Mouse (Mus musculus) brain, embryonic 14.5 days (tissue): ENCODE measurements around the gene Nfe2l2. TPM values are rescaled to one million over a fixed set of nuclear protein-coding genes. Genes with fewer than 3 reads are reported as not detected.
"Not testable (repeated sequence)": the region's sequence is repeated elsewhere in the genome, so short reads cannot be mapped to it uniquely, and the experiment has no call there.

Source experiments
- DNase-seq: peaks from one replicate; pipeline ENCODE4 v3.0.0-alpha.2; 2011; ENCODE audit warnings: low read depth
- CTCF ChIP-seq: fragments of 200-500 bp; IDR thresholded peaks from 2 replicates; pipeline ENCODE4 v1.5.1; 2012; ENCODE audit warnings: inconsistent platforms, mild to moderate bottlenecking, moderate library complexity, borderline replicate concordance; ENCODE audit not compliant: insufficient read depth, insufficient read length; ENCODE audit errors: extremely low read depth
- POLR2A ChIP-seq: fragments of 200-500 bp; IDR thresholded peaks from 2 replicates; pipeline ENCODE4 v1.6.1; 2012; ENCODE audit warnings: mild to moderate bottlenecking, inconsistent platforms, borderline replicate concordance; ENCODE audit not compliant: poor library complexity, insufficient read depth, insufficient read length, severe bottlenecking; ENCODE audit errors: extremely low read depth
- polyA plus RNA-seq: library from polyadenylated mRNA; depleted of rRNA; stranded (reverse); fragments of >200 nt; gene quantifications from 2 replicates; pipeline ENCODE4 v1.2.3, GENCODE M21; 2012

The Nfe2l2 gene
- polyA plus RNA-seq, 1 experiment = 11.0 TPM

DNA sequence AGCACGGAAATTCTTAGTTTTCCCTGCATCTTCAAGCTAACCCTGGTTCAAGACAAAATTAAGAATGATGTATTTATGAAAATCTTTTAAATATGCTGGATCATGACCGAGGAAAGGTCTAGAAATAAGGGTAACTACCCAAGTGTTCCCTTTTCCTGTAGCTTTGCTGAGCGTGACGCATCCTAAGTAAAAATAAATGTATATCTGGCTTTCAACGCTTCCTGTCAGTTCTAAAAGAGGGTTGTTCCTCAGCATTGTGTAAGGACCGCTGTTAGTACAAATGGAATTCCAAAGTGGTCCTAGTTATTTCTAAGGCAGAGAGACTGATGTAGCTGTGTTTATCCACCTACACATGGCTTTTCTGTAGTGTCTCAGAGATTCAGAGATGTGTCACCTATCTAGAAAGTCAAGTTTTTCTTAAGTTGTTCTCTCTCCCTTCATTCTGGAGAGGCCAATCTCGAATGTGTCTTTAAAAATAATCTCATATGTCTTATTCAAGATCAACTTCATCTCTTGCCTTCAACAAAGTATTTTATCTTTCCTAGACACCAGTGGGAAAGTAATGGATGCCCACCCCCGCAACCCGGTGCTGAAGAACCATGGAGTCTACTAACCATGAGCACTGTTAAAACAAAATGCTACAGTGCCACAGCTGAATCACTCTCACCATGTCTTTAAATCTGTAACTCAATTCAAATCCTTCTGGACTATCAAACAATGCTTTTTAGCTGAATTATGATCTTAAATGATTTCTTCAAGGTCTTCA is 2.4 kb downstream of the Nfe2l2 start:
- TF ChIP-seq CTCF (no peak), POLR2A (no peak)
- DNase-seq = no peak

DNA sequence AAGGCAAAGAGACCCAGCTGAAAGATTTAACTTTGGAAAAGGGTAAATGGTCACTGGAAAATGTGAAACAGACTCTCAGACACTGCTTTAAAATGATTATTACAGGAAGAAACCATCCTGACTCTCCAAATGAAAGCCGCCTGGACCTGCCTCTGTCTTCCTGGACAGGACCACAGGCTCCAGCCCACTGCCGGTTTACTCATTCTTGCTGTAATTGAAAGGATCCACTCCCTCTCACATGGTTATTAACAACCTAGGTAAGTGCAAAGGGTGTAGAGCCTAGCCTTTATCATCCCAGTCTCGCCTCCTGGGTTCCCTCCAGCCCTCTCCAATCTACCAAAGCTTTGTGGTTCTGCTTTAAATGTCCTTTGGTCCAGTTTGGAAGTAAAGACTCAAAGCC is 3.2 kb downstream of the Nfe2l2 start:
- no peak for DNase-seq
- no peak for TF ChIP-seq POLR2A
- no peak for TF ChIP-seq CTCF

DNA sequence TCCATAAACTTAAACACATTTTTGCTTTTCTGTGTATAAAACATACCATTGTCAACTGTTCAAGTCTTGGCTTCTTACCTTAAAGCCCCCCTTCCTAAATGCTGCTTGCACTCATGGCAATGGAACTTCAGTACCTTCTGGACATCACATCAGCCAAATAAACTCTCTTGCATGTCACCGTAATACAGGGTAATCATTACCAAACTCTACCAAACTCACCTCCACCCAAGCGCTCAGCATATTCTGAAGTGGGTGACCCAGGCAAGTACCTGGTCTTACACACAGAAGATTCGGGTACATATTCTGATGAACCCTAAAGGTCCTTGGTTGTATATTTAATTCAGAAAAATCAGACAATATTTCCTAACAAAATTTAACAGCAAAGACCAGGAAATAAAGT is 3.9 kb downstream of the Nfe2l2 start:
- no peak for DNase-seq
- TF ChIP-seq POLR2A (no peak), CTCF (no peak)

DNA sequence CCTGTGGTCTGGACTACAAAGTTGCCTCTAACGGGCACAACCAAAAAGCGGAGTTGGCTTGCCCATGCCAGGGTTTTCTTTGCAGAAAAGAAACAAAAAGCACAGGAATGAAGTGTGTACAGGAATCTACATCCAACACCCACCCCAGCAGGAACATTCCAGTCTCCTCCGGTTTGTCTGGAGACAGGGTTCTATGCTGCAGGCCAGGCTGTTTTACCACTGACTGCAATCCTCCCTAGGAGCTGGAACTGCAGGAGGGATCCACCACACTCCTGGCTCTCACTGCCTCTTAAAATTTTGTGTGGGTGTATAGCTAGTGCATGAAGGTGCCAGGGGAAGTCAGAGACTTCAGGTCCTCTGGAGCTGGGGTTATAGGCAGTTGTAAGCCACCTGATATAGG is 5.6 kb downstream of the Nfe2l2 start:
- no peak for TF ChIP-seq POLR2A
- TF ChIP-seq CTCF = no peak

DNA sequence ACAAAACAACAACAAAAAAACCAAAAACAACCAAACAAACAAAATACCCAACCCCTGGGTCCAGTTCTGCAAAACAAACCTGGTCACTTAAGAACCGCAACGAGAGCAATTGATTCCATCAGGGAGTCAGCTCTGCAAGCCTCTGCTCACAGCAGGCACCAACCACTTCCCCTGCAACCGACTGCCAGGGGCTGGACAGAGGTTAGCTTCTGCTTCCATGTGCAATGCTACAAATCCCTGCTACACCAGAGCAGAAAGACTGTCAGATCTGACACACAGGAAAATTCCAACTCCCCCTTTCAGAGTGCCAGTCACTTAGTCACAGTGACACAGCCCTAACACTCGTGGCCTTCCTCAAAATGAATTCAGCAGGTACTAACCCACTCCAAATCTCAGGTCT is 6.4 kb downstream of the Nfe2l2 start:
- no peak for DNase-seq
- no peak for TF ChIP-seq CTCF
- no peak for TF ChIP-seq POLR2A

More for the DNA sequence above, 5.6 kb downstream of the Nfe2l2 start:
- no peak for DNase-seq

DNA sequence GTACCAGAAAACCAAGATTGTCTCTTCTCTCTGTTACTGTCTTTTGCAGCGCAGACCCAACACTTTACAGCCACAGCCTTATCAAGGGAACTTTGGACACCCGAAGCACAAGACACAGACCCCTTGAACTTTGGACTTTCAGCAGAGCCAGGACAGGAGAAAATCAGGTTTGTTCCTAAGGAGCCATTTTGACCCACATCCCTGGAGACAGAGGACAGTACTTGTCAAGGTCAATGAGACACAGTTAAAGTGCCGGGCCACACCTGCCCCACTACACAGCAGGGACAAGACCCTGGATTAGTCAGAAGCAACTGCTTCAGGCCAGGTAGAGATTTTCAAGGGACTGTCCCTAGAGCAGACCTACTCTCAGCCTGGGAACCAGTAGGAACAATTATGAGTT is 7.2 kb downstream of the Nfe2l2 start:
- no peak for DNase-seq
- TF ChIP-seq POLR2A (no peak), CTCF (no peak)

DNA sequence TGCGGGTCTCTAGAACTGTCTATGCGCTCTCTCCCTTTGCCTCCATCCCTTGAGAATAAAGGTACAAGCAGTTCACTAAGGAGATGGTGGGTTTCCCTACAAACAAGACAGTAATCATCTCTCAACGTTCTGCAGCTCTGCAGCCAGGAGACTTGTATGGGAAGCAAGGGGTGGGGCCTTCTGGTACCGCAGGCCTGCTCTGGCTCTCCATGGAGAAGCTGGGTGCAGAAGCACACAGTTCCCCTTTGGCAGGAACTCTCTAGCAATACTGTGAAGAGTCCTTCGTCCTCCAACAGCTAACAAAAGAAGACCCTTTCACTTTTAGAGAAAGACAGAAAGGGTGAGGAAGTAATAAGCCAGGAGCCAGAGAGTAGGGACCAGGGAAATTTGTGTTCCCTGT is 8.1 kb downstream of the Nfe2l2 start:
- no peak for DNase-seq
- TF ChIP-seq POLR2A (no peak), CTCF (no peak)

DNA sequence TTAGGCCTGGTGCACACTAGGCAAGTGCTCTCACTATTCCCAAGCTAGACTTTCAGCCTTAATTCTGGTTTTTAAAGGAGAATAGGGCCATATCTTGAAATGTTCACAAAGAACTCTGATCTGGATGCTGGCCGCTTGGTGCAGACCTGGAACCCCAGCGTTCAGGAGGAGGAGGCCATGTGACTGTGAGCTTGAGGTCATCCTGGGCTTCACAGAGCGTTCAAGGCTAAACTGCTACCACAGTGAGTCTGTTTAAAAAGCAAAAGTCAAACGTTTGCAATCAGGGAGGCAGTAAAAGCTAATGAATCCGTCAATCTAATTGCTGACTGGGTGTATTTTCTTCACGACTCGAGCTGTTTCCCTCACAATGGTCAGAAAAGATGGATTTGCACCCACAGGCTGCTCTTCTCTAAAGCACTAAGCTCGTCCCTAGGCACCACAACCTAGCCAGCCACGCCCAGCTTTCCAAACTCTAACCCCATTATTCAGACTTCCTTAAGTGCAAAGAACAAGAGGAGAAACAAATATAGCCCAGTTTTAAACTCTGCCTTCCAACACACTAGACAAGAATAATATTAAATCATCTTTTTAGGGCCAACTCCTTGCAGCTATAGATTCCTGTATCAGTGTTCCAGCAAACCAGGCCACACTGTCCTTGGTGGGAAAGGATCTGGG is 8.6 kb downstream of the Nfe2l2 start:
- no peak for TF ChIP-seq CTCF
- no peak for TF ChIP-seq POLR2A
- no peak for DNase-seq

DNA sequence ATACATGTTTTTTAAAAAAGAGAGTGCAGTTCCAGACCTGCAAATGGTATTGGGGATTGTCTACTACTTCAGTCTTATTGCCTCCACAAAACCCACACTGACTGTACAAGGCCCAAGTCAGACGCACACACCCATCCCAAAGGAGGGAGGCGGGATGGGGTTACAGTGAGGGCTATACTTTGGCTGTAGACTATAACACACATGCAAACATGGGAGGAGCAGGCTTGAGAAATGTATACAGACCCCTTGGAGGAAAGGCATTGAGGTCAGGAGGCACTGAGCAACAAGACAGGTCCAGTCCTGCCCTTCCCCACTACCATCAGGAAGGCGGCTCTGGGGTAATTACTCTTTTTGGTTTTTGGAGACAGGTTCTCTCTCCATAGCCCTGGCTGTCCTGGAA is 9.5 kb downstream of the Nfe2l2 start:
- DNase-seq = not testable (repeated sequence)

DNA sequence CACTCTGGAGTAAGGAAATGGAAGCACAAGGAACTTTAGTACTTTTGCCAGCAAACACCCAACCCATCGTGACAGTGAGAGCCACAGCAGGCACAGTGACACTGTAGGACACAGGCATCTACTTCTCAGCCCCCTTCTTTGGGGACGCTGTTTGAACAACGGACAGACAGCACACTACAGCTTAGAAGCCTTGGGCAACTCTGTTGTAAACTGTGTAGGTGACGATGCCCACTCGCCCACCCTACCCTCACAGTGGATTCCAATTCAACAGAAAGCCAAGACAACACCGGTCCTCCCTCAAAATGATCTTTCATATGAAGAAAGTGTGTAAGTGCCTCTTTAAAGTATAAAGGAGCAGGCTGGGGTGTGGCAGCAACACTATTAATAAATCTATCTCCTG is 12.1 kb downstream of the Nfe2l2 start:
- no peak for DNase-seq
- TF ChIP-seq POLR2A (no peak), CTCF (no peak)

DNA sequence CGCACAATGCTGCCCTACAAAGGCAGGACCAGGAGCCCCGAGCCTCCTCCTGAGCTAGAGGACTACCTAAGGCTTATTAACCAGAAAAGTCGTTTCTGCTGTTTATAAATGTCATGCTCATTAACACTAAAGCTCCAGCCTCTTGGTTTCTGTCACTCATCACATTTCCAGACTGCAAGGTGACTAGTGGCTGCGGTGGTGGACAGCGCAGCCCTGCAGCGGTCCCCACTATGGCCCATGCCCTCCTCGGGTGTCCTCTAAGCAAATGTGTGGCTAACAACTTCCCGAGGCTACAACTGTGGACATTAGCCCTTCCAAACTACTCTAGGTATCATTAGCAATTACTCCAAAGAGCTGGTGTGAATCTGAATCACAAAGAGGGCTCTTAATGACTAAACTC is 13.1 kb downstream of the Nfe2l2 start:
- no peak for TF ChIP-seq CTCF
- no peak for TF ChIP-seq POLR2A

DNA sequence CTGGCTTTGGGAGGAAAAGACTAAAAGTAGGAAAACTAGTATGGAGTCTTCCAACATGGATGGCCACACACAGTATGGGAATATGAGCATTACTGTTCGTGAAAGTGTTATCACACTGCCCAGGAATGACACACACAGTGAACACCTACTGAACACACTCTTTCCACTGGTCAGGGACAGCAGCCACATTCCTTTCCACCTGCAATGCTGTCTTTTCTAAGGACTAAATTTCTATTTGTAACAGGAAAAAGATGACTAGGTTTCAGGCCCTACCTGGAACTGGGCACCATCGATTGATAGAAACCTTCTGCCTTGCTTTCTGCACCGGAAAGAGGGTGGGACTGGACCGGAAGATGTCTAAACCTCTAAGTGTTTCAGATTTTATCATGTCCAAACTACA is 13.8 kb downstream of the Nfe2l2 start:
- no peak for DNase-seq
- TF ChIP-seq POLR2A (no peak), CTCF (no peak)

More for the DNA sequence above, 13.1 kb downstream of the Nfe2l2 start:
- DNase-seq = no peak
